Mouse (Mus musculus): ENCODE results near the gene Lexm. TPM values are rescaled to one million over a fixed set of nuclear protein-coding genes. Genes with fewer than 3 reads are reported as not detected.

The Lexm gene
- total RNA-seq, 2 experiments from 2014 or later, result not detected

GRCm38 (mm10) chr4:106541491-106541890, 75.5 kb downstream of the Lexm start:
- no peak for DNase-seq

Other genes with a start within 250 kb of the Lexm start
- under 1 TPM in 1 of 2 experiments, not detected in 1; 0.08 TPM for gene Pcsk9, start 152.9 kb downstream of the Lexm start, total RNA-seq (2021)
- gene Bsnd, start 125.0 kb downstream of the Lexm start, total RNA-seq (2021), result not detected
- 1 to 10 TPM; 4.4 to 5.5 TPM for gene Dhcr24, start 56.2 kb downstream of the Lexm start, total RNA-seq (2021)
- gene Ttc22, start 5.2 kb upstream of the Lexm start, total RNA-seq (2021), result not detected
- 1 to 10 TPM; 1.7 to 1.8 TPM for gene Pars2, start 33.8 kb upstream of the Lexm start, total RNA-seq (2021)
- 10 to 100 TPM; 24.7 to 28.6 TPM for gene Ttc4, start 61.7 kb upstream of the Lexm start, total RNA-seq (2021)
- under 1 TPM; 0.19 to 0.69 TPM for gene Mroh7, start 113.7 kb upstream of the Lexm start, total RNA-seq (2021)
- not detected for gene Fam151a, start 116.6 kb upstream of the Lexm start, total RNA-seq (2021)
- gene Acot11, start 187.8 kb upstream of the Lexm start, total RNA-seq (2021), result 10 to 100 TPM in 1 of 2 experiments, 1 to 10 TPM in 1; 7.8 to 14.3 TPM